Mouse (Mus musculus) right cerebral cortex, postnatal 14 days (tissue): Measurements from ENCODE around the gene Tigar.

ENCODE experiments used
- DNase-seq: peaks from one replicate; pipeline ENCODE4 v3.0.0; 2022

The Tigar gene

DNA sequence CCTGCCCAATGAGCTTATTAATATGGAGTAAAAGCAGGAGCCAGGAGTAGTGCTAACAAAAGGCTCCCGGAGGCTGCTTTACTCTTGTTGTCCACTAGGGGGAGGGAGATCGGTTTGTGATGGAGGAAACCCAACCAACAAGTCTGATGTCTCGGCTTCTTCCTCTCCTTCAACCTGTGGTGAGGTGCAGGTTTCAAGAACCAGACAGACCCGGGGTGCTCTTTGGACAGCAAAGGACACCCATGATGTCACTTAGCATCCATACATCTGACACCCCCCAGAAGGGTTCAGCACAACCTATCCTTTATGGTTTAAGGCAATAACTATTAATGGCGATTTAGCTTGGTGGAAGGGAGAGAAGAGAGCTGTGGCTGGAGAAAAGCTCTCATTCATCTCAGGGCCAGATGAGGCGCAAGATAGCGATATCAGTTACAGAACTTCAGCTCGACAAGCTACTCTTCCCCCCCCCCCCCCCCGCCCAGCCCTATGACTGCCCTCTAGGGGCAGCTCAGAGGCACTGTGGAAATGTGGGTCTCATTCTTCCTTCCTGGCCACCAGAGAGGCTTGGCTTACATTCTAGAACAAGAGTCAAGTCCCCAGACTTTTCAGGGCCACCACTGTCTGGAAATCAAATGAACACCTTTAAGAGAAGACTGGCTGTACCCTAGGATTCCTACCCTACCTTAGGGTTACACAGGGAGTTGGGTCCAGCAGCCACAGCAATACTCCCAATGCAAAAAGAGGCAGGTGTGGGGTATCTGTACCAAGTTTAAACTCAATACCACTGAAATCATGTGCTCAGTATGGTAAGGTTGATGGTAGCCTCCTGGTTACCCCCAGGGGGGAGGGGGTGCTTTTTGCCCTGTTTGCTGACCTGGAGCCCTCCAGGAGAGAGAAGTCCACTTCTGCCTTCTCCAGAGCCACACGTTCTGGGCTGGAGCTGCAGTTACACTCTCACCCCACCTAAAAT, 33.1 kb upstream of the Tigar start:
- DNase-seq: no peak

DNA sequence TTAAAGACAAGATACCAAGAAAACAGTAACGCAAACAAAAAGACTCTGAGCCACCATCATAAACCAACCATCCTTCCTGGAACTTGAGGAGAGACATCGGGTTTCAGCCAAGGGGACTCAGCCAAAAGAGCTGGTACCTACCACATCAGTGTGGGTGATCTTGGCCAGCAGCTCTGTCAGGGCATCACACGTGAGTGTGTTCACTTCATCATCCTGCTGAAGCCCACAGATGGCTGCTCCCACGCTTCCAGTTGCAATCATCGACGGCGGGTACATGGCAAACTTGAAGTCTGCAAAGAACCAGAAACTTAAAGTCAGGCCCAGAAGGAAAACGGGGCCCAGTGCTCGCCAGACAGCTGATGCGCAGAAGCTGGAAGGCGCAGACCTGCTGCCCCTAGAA, 29.6 kb upstream of the Tigar start:
- DNase-seq: peak; percentile 22

DNA sequence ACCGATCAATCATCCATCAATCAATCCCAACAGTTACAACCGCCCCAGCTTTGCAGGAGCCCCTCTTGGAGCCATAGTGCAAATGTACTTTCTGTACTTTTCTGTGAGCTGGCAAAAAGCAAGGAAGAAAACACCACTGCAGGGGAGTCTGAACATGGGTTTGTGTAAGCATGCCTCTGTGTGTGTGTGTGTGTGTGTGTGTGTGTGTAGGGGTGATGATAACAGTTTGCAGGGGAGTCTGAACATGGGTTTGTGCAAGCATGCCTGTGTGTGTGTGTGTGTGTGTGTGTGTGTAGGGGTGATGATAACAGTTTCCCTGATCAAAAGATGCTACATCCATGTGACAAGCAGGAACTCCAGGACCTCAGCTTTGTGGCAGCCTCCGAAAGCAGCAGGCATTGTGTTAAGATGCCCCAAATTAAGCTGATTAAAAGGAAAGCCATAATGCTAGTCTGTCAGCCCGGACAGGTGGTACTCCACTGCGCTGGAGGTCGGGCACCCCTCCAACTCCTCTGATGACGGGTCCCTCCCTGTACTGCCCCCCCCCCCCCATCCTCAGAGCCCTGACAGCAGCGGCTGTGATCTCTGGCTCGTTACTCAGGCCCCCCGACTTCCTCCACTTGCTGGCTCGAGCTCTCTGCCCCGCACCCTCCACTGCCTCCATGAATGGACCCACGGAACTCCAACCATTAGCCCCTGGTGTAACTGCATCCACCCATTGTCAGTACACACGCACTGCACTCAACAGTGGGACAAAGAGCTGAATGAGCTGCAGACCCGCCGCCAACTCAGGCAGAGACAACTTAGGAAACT, 24.3 kb upstream of the Tigar start:
- no peak for DNase-seq

DNA sequence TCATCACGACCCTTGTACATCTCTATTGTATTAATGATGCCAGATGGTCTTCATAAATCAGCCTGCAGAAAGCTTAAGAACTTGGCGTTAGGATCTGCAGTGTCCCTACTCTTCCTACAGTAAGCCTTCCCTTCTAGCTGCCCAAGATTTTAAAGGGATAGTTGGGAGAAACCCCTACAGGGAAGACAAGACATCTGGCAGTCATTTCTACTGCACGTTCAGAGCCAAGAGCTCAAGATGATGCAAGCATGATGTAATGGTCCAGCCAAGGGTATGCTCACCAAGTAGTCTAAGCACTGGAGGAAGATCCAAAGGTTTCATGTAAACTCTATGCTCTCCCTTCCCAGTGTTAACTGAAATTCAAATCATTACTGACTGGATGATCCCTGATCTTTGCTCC, 23.4 kb upstream of the Tigar start:
- DNase-seq: no peak

DNA sequence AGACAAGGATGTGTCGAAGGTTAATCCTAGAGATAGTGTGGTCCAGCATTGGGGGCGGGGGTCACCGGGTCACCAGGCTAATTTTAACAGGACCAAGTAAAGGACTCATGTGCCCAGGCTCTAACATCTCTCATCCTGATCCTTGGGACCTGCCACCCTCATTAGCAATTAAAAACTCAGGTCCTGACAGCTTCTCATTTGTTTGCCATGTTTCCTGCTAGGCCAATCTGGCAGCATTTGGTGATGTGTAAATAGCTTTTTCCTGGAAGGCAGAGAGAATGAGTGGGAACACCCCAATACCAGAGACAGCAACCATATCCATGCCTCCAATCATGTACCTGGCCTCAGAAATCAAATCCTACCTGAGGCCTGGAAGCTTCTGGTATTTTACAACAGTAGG, 22.6 kb upstream of the Tigar start:
- DNase-seq: no peak

DNA sequence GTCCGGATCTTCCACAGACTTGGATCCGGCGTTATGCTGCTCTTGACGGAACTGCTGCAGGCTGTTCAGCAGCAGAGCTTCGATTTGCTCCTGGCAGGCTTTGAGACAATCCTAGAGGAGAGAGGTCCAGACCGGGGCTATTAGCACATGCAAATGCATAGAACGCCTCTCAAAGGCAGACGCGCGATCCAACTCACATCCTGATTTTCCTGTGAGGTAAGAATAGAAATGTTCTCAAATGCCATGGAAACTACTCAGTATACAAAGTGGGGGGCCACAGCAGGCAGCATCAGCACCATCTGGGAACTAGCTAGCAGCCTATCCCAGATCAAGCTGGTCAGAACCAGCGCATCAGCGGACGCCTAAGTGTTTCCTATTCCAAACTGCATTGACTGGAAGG, 21.0 kb upstream of the Tigar start:
- peak; percentile 18 for DNase-seq

DNA sequence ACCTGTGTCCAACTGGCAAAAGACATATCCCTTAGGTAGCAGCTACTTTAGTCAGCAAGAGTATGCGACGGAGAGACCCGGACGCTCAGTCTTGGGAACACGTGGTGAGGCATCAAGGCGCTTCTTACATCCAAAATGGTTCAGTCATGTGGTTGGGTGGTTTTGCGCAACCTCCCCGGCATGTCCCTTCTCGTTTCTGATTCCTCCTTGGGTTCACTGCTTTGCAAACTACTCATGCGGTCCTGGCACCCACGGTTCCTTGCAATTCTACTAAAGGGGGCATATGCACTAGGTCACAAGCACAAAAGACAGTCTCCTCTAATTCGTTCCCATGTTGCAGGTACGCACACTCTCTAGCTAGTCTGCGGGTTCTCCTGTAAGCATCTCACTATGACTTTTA, 20.3 kb upstream of the Tigar start:
- DNase-seq: no peak

DNA sequence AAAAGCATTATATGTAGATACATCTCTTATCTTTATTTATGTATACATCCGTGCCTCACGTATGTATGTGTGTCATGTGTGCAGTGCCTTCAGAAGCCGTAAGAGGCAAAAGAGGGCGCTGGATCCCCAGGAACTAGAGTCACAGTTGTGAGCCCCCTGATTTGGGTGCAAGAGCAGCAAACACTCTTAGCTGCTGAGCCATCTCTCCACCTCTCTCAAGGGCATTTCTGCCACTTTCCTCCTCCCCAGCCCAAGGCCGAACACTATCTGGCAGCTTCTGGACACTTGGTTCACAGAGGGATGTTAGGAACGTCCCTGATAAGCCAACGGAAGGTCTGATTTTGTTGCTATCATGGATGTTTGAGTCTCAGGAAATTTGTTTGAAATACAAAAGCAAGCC, 14.1 kb upstream of the Tigar start:
- no peak for DNase-seq

DNA sequence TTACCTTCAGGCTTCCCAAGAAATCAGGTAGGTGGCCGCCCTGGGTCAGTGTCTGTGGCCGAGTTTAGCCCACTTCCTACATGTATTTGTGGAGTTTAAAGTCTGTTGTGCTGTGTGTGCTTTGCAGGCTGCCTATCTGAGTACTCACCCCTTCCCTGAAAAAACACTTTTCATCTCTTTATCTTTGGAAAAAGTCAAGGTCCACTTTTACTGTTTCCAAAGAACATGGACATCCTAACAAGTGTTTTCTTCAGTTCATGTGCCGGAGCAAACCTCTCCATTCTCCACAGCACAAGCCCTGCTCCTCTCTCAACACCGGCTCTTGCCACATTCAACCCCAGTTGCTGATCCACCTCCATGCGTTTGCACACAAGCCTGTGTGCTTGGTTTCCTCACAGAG, 13.6 kb upstream of the Tigar start:
- no peak for DNase-seq

DNA sequence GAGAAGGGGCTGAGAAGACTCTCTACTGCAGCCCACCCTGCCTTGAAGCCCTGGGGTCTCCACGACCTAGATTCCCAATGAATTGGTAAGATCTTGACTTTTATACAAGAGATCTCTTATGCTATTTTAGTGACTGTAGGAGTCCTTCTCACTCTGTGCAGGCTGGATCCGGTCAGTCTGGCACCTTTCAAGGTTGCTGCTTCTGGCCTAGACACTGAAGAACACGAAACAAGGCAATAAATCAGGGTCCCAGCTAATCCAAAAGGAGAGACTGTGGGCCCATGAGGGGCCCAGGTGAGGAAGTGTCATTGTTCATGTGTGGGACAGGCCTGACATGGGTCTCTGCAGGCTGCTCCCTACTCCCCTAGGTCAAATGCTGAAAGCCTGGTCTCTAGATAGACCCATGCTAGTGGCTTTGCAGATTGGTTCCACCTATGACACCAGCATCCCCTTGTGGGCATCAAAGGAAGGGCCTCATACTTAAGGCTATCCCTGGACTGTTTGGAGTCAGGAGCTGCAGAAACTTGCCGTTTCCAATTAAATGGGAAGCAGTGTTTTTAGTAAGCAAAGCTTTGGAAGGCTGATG, 13.0 kb upstream of the Tigar start:
- DNase-seq: no peak

DNA sequence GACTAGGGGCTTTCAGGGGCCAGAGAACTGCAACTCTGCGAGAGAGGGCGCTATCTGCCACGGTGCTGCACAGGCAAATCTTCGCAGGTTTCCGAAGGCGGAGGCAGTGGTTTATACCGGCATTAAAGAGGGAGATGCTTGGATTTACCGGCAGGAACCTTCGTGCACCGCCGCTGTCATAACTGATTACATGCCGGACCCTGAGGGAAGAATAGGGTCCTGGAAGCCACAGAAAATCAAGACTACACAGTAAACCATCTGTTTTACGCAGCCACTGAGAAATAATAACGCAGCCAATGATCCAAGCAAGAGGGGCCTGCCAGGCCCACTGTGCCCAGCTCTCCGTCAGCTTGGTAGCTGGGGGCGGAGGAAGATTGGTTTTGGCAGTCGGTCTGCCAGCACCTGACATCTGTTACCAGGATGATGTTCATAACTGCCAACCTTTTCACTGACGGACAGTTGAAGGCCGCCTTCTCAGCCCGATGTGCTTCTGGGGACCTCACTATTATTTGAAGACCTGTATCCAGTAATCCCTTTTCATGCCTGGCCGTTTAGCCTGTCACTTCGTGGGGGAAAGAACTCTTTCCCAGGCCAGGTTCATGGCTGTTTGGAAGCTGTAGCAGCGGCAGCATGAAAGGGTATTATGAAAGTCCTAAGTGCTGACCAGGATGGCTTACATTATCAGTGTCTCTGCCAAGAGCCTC, 5.5 kb upstream of the Tigar start:
- no peak for DNase-seq

DNA sequence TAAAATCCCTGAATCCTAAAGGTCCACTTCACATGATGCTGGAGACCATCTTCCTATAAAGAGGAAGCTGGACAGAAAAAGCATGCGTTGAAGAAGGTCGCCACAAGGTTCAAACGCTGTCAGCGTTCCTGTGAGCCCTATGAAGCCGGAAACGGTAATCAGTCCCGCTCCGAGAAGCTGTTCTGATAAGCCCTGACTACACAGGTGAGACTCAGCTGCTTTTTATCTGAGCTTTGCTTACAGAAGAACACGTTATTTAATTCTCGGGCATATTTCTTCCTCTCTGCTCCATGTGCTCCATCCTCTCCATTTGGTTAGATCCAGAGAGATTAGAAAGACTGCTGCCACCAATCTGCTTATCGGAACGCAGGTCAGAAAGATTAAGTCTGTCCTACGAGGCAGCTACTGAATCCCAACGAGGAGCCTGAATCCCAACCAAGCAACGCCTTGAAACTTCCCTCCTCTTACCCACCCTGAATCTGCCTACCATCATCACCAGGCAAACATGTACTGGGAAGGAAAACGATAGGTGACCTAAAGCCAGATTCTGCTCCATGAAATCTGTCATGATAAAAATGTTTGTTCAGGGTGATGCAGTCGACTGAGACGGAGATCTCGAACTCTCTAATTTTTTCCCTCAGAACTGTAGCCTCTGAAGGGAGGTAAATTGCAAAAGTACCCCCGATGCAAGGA, 843 bp downstream of the Tigar start:
- no peak for DNase-seq

DNA sequence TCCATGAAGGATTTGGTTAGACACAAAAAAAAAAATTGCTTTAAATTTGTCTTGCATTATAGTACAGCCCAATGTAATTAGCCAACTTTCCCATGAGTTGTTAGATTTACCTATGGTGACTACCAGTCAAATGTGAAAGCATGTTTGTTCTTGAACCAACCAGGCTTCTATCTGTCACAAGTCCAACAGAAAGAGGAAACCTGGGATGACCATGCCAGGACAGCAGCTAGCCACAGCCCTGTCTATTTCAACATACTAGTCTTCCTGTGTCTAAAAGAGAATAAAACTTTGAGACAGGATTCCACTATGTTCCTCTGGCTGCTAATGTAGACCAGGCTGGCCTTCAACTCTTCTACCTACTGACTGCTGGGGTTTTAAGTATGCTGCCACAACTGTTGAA, 1.9 kb downstream of the Tigar start:
- DNase-seq: no peak

DNA sequence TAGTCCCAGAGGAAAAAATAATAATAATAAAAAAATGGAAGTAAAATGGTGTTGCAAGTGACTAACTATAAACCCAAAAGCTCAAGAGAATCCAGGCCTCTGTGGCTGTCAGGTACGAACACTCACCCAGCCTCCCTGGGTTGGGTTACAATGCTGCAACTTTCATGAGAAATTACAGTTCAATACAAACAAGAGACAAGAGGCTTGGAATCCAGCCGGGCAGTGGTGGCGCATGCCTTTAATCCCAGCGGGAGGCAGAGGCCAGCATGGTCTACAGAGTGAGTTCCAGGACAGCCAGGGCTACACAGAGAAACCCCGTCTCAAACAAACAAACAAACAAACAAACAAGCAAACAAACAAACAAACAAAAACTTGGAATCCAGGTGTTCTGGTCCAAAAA, 2.6 kb downstream of the Tigar start:
- DNase-seq: no peak

DNA sequence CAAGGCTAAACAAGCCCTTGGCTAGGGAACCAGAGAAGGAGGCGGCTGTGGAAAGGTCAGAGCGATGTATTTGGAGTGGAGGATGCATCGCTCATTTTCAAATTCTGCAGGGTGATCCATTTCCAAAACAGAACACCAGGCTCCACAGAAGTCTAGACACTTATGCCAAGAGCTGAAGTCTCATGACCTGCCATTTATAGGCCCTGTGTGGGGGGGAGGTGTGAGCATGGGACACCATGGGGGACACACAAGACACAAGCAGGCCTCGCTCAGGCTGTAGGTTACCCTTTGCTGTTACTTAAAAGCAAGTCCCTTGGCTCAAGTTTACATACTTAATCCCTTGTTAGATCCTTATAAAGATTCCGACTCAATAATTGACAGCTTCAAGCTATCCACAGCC, 3.2 kb downstream of the Tigar start:
- DNase-seq: no peak

DNA sequence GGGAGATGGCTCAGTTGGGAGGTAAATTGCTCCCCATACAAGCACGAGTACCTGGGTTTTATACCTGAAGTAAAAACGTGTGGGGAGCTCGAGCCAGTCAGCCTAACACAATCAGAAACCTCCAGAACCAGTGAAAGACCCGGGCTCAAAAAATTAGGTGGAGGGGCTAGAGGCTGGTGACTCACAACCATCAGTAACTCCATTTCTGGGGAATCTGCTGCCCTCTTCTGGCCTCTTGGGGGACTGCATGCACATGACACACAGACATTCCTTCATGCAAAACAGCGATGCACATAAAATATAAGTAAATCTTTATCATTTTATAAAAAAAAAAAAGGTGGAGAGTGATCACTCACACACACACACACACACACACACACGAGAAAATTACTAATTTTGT, 4.2 kb downstream of the Tigar start:
- peak; percentile 62 for DNase-seq

DNA sequence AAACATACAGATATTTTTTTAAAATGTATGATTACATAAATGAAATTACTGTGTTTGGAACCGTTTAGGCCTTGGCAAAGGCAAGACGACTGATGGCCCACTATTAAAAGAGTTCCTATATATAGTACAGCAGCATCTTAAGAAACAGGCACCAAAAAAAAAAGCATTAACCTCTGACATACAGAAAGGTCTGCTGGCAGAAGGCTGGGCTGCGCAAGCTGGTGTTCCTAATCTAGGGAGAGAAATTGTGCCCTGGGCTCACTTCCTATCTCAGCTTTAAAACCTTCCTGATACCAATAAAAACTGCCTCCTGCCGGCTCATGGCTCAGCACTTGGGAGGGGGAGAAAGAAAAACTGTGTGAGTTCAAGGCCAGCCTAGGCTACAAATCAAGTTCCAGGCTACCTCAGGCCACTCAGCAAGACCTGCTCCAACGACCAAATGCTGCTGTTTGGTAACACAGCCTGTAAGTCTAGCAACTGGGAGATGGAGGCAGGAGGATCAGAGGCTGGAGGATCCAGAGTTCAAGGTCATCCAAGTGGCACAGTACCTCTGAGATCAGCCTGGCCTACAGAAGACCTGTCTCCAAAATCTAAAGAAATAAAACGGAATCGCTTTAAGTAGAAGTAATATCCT, 4.8 kb downstream of the Tigar start:
- no peak for DNase-seq

DNA sequence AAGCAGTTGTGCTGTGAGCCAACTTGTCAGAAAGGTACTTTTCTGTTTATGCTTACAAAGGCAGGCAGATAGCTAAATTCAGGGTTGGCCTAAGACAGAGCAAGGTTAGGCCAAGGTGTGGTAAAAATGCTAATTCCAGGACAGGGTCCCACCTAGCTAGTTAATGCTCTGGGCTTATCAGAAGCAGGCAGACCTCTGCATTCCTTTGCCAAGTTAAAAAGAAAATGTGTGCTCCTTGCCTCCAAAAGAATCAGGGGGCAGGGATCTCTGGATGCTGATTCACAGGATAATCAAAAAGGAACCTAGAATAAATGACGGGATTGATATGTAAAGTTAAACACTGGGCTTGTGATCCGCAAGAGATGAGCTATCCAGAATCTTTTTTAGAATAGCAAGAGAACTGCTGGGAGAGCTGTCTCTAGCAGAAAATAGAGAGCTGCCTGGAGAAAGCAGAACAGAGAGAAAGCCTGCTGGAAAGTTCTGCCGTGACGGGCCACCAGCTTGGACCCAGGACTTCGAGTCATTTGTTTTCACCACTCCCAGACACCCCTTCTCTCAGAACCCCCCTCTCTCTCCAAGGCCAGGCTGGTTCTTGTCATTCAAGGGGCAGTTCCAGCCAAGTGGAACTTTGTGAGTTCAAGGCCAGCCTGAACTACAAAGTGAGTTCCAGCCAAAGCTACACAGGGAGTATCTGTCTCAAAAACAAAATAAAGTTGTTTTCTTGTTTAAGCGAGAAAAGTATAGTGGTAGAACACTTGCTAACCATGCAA, 5.7 kb downstream of the Tigar start:
- DNase-seq: no peak

DNA sequence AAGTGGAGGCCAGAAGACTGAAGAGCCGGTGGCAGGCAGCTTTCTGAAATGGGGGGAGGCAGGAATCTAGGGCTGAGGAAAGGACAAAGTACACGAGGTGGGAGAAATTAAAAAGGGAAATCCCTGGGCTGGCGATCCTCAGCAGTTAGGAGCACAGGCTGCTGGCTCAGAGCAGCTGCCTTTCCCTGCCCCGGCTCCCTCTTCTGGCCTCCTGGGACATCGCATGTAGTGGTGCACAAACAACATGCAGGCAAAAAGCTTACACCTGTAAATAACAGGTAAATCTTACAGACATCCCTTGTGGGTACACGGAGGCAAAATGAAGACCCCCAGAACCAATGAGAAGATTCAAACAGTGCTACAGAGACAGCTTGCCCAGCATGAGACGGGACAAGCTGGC, 14.8 kb downstream of the Tigar start:
- DNase-seq: peak; percentile 32

DNA sequence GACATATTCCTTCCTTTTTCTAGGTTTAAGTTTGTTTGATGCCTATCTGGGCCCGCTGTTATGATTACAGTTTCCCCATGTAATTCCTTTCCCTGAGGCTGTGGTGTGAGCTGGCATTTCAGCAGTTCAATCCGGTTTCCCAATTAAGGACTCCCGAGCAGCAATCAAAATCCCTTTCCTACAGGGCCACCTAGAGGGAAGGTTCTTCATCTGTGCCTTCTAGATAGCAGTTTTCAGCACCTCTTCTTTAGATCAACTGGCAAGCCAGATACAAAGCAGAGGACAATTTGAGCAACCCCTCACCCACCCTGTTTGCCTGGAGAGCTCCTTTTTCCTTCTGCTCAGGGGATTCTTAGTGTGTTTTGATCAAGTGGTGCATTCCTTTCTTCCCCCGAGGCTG, 22.6 kb downstream of the Tigar start:
- DNase-seq: peak; percentile 49

DNA sequence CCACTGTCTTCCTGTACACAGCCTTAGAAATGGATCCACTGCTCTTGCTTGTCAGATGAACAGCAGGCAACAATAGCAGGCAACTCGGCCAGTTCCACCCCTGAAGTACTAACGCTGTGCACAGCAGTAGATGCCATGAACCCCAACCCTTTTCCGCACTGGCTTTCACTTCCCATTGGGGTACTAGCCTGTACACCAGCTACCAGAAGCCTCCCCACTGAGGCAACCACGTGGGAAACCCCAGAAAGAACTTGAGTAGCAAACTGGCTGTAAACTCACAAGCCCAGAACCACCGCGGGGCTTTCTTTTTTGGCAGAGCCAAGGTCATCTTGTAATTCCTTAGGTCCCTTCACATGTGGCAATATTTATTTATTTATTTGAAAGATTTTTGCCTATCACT, 27.5 kb downstream of the Tigar start:
- no peak for DNase-seq
